Mouse (Mus musculus) heart, postnatal 4 days (tissue): ENCODE measurements around the gene Ktn1. TPM values are rescaled to one million over a fixed set of nuclear protein-coding genes. Genes with fewer than 3 reads are reported as not detected.

ENCODE experiments used
- DNase-seq: peaks from one replicate; pipeline ENCODE4 v3.0.0; 2021
- total RNA-seq, 2 experiments: library from RNA; stranded (reverse); gene quantifications; 2 replicates each; pipeline ENCODE4 v1.2.3; 2021

The Ktn1 gene
- 100 to 1,000 TPM; 154 to 156 TPM for total RNA-seq

DNA sequence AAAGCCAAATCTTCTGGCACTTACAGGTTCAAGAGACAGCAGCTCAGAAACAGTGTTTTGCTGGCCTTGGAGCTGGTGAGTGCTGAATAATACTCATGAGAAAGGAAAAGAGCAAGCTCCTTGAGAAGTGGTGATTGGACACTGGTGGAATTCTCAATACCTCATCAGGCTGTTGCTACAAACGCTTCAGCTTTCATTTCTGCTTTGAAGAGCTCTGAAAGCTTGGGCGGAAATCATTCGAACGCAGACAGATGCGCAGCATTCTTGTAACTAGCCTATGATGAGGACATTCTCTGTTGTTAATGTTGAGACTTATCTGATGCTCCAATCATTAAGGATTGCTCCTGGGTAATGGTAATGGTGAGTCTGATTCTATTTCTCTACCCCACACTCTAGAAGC, at the start of gene Ktn1:
Ktn1 (plus strand) TSS at position 231 of the 400 bp plus-strand sequence.
- DNase-seq: no peak

DNA sequence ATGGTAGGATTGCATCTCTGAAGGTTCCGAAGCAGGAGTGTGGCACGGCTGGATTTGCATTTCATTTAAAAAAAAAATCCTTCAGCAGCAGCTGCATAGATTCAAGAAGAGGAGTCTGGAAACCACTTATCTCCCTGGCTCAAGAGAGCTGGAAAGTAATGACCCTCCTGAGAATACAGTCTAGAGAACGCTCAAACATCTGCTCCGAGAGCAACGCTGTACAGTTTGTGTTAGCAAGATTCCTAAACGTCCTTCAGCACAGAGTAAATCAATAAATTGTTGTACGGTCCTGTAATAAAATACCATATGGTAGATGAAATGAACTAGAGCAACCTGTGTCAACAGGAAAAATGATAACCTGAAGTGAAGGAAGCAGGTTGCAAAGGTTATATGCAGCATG, 35.0 kb upstream of the Ktn1 start:
- DNase-seq: peak; percentile 25

DNA sequence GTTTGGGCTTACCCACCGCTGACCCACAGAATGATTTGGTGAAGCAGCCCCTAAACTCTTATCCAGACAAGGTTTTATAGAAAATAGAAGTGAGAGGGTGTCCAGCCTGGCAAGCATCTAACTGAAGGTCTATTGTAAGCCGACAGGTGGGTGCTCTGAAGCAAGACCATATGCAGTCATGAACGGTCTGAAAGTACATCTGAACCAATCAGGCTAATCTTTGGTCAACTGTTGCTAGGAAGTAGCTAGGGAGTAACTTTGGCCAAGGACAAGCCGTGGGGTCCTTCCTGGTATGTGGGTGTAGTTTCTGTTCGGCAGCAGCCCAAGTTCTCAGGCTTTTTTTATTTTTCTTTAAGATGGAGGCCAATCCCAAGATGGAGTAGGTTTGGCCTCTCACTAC, 29.4 kb upstream of the Ktn1 start:
- no peak for DNase-seq

DNA sequence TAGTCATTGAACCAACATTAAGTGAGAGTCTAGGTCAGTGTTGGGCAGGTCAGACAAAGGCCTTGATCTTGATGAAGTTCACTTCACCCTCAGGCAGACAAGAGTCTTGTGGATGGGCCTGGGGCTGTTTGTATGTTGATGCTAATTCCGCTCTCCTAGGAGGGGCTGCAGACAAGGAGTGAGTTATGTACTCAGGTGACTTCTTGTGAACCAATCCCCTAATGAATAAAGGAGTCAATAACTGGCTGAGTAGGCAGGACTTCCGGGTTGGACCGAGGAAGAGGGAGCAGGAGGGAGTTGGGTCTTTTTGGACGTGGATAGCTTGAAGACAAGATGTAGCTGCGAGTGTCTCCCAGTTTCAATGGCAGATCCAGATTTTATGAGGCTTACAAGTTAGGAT, 26.3 kb upstream of the Ktn1 start:
- no peak for DNase-seq

DNA sequence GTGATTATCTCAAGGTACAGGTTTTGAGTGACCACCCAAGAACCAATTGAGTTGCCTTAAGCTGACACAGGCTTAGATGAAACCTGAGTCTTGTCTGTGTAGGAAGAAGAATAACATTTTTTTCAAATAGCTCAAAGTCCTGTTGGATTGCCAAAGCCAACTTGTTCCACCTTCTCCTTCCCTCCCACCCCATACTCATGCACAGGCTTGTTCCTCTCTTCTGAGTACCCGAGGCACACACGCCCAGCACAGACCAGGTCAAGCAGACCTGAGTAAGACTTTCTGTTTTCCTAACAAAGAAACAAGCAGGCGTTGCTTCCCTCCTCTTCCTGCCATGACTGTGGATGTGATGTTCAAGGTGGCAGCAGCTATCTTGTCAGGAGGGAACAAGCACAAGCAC, 23.4 kb upstream of the Ktn1 start:
- DNase-seq: no peak

DNA sequence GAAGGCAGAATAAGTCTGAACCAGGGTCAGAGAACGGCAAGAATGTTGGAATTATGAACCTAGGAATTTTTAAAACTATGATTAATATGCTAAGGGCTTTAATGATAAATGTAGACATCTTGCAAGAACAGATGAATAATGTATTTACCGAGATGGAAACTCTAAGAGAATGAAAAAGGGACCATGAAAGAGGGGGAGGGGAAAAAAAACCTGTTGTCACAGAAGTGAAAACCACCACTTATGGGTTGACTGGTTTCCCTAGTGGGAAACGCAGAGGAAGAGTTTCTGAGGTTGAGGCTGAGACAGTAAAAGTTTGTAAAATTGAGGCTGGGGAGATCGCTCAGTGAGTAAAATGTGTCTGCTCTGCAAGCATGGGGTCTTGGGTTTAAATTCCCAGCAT, 22.1 kb upstream of the Ktn1 start:
- DNase-seq: no peak

DNA sequence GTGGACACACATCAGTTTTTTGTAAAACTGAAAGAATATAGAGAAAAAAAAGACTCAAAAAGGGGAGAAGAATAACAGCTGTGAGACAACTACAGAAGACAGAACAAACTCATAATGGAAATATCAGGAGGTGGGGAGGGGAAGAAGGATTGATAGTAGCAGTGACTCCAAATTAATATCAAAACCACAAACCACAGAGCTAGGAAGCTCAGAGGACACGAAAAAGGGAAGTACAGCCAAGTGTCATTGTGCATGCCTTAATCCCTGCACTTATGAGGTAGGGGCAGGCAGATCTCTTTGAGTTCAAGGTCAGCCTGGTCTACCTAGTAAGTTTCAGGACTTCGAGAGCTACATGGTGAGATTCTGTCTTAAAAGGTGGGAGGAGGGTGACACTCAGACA, 21.4 kb upstream of the Ktn1 start:
- no peak for DNase-seq

DNA sequence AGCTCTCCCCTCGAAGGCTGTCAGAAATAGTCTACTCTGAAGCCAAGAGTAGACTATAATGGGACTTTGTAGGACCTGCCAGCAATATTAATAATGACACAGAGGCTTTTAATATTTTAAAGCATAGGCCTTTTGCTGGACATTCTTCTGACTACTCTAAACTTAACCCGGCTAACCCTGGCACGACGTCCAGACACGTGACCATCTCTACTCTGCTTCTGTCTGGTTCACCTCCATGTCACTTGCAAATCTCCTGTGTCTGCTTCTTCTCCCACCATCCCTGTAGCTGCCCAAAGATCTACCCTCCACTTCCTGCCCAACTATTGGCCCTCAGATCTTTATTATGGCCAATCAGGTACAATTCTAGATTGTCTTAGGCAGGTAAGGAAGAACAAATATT, 20.9 kb upstream of the Ktn1 start:
- DNase-seq: no peak

DNA sequence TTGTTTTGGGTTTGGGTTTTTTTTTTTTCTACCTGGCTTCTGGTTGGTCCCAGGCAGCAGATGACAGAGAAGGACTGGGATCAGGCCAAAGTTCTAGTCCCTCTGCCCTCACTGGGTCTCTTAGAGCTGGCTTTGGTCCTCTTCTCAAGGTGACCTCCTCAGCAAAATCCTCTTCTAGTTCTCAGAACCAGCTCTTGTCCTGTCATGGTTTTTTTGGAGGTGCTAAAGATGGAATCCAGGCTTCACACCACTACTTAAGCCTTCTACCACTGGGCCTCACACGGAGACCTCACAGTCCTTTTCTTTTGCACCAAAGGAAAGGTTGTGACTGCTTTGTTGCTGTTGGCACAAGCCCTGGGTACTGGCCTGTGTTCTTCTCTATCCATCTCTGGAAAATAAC, 15.8 kb upstream of the Ktn1 start:
- DNase-seq: peak; percentile 41

DNA sequence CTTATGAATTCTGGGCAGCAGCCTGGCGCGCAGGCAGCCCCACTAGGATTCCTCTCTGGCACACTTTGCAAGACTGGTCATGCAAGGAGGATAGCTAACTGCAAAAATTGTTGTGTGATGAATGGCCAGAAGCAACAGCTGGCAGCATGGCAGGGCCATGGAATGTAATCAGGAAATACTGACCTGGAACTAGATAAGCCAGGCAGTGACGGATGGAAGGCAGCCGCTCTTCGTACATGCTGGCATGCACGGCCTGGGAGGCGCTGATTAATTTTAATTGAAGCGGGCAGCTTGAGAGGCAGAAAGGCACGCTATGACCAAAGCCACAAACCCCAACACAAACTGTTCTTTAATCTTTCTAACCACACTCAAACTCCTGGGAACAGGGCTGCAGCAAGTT, 13.8 kb upstream of the Ktn1 start:
- DNase-seq: peak; percentile 59

DNA sequence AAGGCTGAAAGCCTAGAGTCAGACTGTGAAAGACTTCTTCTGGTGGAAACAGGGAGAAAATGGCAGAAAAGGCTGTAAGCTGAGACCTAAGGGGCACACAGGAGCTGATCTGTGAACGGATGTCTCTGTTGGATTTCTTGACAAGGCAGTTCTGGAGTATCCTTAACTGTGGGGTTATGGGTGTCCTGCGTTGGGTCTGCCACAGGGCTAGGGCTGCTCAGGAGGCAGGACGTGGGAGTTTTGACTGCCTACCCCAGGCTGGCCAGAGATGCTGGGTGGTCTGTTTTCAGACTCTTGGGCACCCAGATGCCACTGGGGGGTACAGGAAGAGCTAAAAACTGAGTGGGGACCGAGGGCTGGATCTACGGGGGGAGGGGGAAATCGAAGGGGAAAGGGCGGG, 13.4 kb upstream of the Ktn1 start:
- no peak for DNase-seq

DNA sequence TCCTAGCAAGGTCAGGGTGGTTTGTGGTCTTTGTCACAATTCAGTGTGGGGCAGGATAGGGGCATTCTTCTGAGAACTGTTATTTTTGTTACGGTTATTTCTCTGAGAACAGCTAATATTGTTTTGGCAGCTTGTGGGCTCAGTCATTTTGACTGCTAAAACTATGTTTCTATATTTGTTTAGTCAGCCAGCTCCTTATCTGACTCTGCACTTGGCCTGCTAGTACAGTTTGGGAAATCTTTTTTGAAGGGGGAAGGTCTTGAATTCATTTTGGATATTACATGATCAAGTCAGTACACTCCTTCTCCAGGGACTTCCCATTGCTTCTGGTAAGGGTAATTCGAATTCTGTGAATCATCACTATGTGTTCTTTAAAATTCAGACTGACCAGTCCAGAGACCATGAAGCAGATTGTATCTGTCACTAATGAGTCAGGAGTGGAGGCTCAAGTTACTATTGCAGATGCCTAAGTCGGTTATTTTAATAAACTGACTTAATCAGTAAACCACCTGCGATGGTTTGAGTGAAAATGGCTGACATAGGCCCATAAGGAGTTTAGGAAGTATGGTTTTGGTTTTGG, 9.8 kb upstream of the Ktn1 start:
- no peak for DNase-seq

DNA sequence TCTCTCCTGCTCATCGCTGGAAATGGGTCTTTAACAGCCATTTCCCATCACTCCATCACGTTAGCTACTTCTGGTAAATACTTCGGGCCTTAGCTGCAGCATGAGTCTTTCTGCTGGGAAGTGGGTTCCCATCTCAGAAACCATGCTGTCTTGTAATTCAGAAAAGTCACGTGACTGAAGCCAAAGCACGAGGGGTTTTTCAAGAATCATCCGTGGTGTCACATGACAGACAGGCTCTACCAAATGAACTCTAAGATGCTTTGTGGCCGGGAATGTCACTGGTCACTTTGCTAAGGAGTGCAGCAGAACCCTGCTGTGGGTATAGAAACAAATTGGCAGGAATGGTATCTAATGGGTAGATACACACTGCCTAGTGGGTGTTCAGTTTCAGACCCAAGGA, 2.6 kb upstream of the Ktn1 start:
- DNase-seq: no peak

DNA sequence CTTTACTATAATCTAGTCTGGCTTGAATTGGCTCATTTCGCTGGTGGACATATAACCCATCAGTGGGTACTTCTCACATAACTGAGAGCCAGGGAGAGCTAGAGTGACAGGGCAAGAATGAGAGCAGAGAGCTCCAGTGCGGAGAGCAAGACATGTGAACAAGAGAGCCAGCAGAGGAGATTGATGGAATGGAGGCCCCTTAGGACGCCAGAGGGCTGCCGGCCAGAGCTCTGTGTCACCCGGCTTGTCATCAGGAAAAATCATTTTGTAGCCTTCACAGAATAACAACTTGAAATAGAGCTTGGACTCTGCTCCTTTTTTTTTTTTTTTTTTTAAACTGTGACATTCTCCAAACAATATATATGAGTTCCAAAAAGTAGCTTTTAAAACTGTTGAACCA, 2.0 kb upstream of the Ktn1 start:
- DNase-seq: peak; percentile 35

DNA sequence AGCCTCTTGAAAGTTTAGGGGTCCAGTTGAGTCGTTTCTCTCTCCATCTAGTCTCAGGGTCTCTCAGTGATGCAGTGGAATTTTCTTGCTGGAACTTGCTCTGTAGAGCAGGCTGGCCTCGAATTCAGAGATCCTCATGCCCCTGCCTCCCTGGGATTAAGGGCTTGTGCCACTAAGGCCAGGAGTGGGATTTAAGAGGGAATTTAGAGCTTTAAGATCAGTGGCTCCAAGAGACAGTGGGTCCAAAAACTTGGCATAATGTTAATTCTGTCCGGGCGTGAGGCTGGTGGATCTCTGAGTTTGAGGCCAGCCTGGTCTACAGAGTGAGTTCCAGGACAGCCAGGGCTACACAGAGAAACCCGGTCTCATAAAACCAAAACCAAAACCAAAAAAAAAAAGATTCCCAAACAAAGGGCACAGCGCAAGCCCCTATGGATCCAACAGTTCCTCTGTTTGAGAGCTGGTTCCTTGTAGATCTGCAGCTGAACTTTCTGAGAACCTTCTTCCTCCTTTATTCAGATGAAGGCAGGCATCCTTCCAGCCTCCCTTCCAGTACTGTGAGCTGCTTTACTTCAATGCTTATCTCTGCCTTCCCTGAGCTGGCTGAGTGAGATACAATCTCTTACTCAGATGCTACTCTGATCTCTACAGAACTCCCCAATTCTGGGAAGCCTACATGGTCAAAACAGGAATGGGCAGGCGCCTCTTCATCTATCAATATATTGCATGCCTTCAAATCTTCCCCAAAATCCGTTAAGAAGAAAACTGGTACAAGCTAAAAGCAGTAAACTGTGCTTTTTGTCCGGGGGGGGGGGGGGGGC, 1.3 kb upstream of the Ktn1 start:
- DNase-seq: no peak

DNA sequence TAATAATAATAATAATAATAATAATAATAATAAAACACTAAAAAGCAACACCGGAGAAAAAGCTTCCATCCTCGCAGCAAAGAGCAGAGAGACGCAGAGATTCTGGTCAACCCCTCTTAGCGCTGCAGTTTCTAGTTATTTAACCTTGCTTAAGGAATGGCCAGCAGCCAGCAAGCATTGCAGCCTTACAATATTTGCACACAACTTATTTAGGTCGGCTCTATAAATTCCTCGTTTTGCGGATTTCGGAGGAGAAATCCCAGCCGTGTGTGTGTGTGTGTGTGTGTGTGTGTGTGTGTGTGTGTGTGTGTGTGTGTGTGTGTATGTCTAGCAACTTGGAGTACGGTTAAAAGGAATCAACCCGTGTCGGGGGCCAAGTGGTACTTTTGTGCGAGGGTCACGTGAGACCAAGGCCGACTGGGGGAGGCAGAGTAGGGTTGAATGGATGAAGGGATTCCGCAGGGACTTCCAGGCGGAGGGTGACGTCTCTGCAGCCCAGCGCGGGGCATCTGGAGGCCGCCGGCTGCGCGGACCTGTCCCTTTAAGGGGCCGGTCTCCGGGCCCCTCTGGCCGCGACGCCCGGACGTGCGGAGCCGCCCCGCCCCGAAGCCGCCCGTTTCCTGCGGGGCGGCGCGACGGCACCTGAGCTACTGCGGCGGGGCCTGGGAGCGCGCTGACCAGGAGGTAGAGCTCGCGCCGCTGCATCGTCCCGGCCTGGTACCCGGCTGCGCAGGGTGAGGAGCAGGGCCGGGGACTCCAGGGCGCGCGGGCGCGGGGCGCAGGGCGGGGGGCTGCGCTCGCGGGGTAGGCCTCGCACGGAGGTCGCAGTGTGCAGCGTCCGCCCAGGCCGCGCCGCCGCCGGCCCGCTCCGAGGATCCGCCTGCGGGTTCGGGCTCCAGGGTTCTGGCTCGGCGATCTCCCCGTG, 720 bp downstream of the Ktn1 start:
- DNase-seq: peak; percentile 85

DNA sequence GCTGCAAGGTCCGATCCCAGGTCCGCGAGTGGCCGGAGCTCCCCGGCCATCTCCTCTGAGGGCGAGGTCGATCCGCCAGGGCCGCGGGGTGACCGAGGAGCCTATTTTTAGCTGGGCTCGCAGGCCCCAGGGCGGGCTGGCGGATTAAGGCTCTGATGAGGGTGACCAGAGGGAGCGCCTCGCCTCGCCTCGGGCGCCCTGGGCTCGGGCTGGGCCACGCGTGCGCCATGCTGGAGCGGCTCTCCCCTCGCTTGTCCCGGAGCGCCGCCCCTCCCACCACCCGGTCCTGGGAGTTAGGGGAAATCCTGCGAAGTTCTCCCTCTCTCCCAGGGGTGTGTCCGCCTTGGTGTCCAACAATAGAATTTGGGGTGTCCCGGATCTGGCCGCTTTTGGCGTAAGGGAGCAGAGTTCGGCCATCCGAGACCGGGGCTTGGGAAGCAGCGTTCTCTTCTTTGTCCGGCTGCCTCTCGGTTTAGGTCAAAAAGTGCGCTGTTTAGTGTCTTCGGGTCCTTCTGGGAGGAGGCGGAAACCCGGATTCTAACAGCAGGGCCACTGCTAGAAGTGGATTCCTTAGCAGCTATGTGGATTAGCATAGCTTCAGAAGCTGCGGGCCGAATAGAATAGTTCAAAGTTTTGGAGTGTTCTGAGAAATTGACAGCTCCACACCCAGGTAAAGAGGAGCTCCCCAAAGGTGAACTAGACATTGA, 1.5 kb downstream of the Ktn1 start:
- peak; percentile 78 for DNase-seq

DNA sequence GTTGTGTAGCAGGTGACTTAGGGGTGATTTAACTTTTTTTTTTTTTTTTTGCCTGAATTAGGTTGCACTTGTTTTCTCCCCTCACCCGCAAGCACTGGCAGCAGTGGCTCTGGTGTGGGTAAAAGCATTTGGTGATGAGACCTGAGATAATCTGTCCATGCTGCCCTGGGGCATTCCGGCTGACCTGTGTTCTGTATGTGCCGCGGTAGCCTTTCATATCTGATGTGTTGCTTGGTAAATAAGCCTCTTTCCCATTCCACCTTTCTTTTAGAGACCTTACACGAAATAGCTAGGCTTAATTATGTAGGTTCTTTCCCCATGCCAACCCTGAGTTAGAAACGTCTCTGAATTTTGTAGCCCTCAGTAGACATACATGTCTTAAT, 2.1 kb downstream of the Ktn1 start:
- DNase-seq: no peak

DNA sequence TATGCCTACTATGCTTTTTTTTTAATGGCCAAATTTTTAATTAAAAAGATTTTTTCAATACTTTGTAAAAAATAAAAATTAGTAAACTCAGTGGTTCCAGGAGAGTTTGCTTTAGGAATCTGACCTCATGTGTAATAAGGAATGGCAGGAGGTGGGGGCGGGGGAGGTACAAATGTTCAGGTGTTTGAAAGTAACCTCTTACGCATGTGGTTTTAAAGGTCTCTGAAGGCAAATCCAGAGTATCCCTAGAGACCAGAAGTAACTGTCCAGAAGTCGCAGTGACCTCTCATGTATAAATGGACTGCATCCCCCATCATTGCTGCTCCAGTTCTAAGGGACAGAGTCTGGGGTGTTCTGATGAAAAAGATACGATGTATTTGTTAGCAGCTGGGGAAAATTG, 3.0 kb downstream of the Ktn1 start:
- no peak for DNase-seq

DNA sequence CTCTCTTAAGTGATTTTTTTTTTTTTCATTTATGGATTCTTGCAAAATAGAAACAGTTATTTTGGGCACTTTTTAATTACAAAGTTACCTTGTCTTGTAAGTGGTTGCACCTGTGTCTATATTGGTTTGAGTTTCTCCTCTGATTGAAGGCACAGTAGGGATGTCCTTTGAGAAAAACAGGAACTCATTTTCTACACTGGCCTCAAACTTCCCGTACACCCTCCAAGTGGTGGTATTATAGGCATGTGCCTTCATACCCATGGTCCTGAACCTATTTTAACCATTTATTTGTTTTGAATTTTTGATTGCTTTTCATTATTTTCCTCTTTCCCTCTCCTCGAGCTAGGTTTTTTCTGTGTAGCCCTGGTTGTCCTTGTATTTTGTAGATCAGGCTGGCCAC, 7.2 kb downstream of the Ktn1 start:
- DNase-seq: no peak

DNA sequence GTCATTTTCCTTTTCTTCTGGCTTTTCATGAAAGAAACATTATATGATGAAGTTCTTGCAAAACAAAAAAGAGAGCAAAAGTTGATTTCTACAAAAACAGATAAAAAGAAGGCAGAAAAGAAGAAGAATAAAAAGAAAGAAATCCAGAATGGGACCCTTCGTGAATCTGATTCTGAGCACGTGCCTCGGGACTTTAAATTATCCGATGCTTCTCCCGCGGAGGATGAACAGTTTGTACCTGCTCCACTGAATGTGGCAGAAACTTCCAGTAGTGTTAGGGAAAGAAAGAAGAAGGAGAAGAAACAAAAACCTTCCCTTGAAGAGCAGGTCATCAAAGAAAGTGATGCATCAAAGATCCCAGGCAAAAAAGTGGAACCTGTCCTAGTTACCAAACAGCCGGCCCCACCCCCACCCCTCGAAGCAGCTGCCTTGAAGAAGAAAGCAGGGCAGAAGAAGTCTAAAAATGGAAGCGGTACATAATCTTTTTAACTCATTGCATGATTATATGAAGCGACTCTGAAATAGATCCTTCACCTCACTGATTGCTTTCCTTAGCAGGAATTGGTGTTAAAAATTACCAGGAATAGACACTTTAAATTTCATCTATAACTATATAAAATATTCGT, 15.7 kb downstream of the Ktn1 start:
- no peak for DNase-seq

DNA sequence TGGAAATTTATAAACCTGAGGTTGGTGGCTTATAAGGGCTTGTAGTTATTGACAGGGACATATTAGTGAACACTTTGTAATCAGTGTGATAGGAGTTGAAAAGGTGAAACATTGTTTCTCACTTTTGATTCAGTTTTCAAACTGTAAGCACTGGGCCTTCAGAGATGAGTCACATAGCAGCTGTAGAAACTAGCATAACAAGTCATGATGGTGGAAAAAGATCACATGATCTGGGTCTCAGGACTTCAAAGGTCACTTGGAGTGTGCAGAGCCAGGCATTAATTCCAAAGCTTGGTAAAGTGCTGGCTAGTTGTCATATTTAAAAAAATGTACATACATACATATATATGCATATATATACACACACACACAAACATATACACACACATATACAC, 16.2 kb downstream of the Ktn1 start:
- no peak for DNase-seq
